Mouse (Mus musculus): ENCODE results near the gene Plcxd1. TPM values are rescaled to one million over a fixed set of nuclear protein-coding genes. Genes with fewer than 3 reads are reported as not detected.

Plcxd1 gene
- polyA plus RNA-seq, 1 experiment from 2014 or later = 1.1 TPM

DNA sequence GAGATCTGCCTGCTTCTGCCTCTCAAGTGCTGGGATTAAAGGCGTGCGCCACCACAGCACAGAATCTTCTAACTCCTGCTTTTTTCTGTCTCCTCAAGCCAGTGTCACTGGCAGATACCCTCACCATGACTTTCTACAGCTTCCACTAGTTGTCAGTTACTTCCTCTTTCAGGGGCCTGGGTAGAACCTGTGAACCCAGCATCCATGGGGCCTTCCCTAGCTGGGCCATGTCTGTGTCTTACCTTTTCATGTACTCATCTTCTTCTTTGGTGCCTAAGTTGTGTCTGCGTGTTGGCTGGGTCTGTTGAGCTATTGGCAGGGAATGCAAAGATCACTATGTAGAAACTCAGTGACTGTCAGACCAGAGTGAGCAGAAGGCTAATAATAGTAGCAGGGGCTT is 38.0 kb downstream of the Plcxd1 start:
- no peak overlapping the region for H3K4me2 ChIP-seq (ENCODE audit: low read length)
- no peak overlapping the region for H3K4me3 ChIP-seq (ENCODE audit: low read depth, low read length)
- H3K27ac ChIP-seq (ENCODE audit: low read depth, low read length) = no peak overlapping the region
- 95% methylated on average over 3 of the region's 3 CpGs for WGBS
- H3K27me3 ChIP-seq (replicated peaks; ENCODE audit: control insufficient read depth, insufficient read depth, low read length) = no peaks in the 10 kb centered on the region
- H3K9me3 ChIP-seq (replicated peaks; ENCODE audit: control insufficient read depth, low read length) = 0 out of 2 replicates have a peak, but pooled peaks cover 5% of the 10 kb centered on the region
- ATAC-seq (no peak), DNase-seq (ENCODE audit: low spot score) (no peak)
- no peaks in the 10 kb centered on the region for H3K4me1 ChIP-seq (ENCODE audit: control insufficient read depth, insufficient read depth, low read length)
- peaks cover 8% of the 10 kb centered on the region for H3K36me3 ChIP-seq (ENCODE audit: control insufficient read depth, insufficient read depth, low read length)
- H3K9ac ChIP-seq (ENCODE audit: low read length) = no peak overlapping the region

DNA sequence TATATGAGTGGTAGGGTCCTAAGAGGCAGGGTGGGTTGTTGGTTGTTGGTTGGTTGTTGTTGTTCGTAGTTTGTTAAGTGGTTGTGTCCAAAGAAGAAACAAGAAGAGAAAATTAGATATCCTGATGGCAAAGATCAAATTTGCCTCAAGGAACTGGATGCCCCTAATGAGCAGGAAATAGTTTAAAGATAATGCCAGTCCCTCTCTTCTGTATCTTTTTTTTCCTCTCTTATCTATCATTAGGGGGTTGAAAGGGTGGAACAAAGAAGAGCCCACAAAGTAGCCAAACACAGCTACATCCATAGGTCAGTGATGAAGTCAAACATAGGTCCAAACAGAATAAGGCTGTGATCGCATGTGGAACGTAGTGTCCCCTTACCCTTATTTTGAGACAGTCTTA is 39.6 kb downstream of the Plcxd1 start:
- ATAC-seq (no peak), DNase-seq (ENCODE audit: low spot score) (no peak)
- no peaks in the 10 kb centered on the region for H3K9me3 ChIP-seq (replicated peaks; ENCODE audit: control insufficient read depth, low read length)
- no peaks in the 10 kb centered on the region for H3K4me1 ChIP-seq (ENCODE audit: control insufficient read depth, insufficient read depth, low read length)
- WGBS = 90% methylated on average over 3 of the region's 3 CpGs
- no peaks in the 10 kb centered on the region for H3K27me3 ChIP-seq (replicated peaks; ENCODE audit: control insufficient read depth, insufficient read depth, low read length)
- H3K9ac ChIP-seq (ENCODE audit: low read length) = no peak overlapping the region
- no peak overlapping the region for H3K4me3 ChIP-seq (ENCODE audit: low read depth, low read length)
- no peak overlapping the region for H3K27ac ChIP-seq (ENCODE audit: low read depth, low read length)
- no peak overlapping the region for H3K4me2 ChIP-seq (ENCODE audit: low read length)
- peaks cover 19% of the 10 kb centered on the region for H3K36me3 ChIP-seq (ENCODE audit: control insufficient read depth, insufficient read depth, low read length)

DNA sequence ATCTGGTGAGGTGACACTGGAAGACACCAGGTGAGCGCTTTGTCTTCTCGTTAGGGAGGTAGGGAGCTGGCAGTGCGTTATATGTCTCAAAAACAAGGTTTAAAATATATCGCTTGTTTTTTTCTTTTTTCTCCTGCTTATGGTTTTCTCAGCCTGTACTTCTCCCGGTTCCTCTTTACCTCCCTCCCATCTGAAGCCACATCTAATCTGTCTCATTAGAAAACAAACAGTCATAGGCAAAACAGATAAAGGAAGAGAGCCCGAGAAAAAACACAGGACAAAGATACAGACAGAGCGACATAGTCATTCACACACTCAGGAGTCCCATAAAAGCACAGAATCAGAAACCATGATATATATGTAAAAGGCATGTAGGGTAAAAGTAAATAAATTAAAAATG is 40.7 kb downstream of the Plcxd1 start:
- Histone ChIP-seq H3K4me2 (ENCODE audit: low read length) (no peak overlapping the region), H3K27me3 (replicated peaks; ENCODE audit: control insufficient read depth, insufficient read depth, low read length) (no peaks in the 10 kb centered on the region), H3K36me3 (ENCODE audit: control insufficient read depth, insufficient read depth, low read length) (peaks cover 30% of the 10 kb centered on the region), H3K9me3 (replicated peaks; ENCODE audit: control insufficient read depth, low read length) (no peaks in the 10 kb centered on the region), H3K4me1 (ENCODE audit: control insufficient read depth, insufficient read depth, low read length) (no peaks in the 10 kb centered on the region), H3K9ac (ENCODE audit: low read length) (no peak overlapping the region), H3K4me3 (ENCODE audit: low read depth, low read length) (no peak overlapping the region), H3K27ac (ENCODE audit: low read depth, low read length) (no peak overlapping the region)
- DNase-seq (ENCODE audit: low spot score) (no peak), ATAC-seq (no peak)
- 98% methylated on average over 7 of the region's 7 CpGs for WGBS

DNA sequence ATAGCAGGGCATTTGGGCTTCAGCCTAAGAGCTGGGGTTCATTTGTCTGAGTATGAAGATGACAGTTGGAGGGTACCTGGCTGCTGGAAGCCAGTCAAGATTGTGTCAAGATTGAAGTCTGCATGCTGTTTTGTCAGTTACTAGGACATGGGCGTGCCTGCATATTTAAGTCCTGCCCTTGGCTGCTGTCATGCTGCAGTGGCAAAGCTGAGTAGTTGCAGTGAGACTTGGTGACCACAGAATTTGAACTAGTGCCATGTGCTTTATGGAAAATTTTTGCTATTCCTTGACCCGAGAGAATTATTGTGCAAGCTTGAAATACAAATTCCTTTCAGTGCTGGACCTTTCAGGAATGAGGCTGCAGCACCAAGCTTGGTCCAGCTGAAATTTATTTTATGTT is 42.5 kb downstream of the Plcxd1 start:
- ATAC-seq = no peak
- Histone ChIP-seq H3K4me2 (ENCODE audit: low read length) (no peak overlapping the region), H3K4me3 (ENCODE audit: low read depth, low read length) (no peak overlapping the region), H3K36me3 (ENCODE audit: control insufficient read depth, insufficient read depth, low read length) (peaks cover 47% of the 10 kb centered on the region), H3K27ac (ENCODE audit: low read depth, low read length) (no peak overlapping the region), H3K4me1 (ENCODE audit: control insufficient read depth, insufficient read depth, low read length) (no peaks in the 10 kb centered on the region), H3K27me3 (replicated peaks; ENCODE audit: control insufficient read depth, insufficient read depth, low read length) (no peaks in the 10 kb centered on the region), H3K9me3 (replicated peaks; ENCODE audit: control insufficient read depth, low read length) (no peaks in the 10 kb centered on the region), H3K9ac (ENCODE audit: low read length) (no peak overlapping the region)
- DNase-seq (ENCODE audit: low spot score) = no peak
- 88% methylated on average over 2 of the region's 2 CpGs for WGBS

DNA sequence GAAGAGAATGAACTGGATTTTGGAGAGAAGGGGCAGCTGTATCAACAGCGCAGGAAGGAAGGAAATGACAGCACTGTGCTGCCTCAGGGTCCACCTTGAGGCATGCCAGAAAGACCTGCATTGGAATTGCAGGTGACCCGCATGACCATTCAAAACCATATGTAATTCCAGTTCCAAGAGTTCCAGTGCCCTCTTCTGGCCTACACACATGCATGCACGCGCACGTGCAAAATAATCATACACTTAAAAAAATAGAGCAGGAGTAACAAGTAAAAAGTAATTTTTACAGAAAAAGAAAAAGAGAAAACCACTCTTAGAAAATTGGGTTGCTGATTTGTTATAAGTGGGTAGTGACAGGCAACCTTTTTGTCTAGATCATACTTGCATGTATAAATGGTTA is 43.2 kb downstream of the Plcxd1 start:
- H3K27ac ChIP-seq (ENCODE audit: low read depth, low read length) = no peak overlapping the region
- DNase-seq (ENCODE audit: low spot score) = no peak
- no peak overlapping the region for H3K4me2 ChIP-seq (ENCODE audit: low read length)
- H3K4me1 ChIP-seq (ENCODE audit: control insufficient read depth, insufficient read depth, low read length) = no peaks in the 10 kb centered on the region
- ATAC-seq = no peak
- no peaks in the 10 kb centered on the region for H3K9me3 ChIP-seq (replicated peaks; ENCODE audit: control insufficient read depth, low read length)
- no peak overlapping the region for H3K4me3 ChIP-seq (ENCODE audit: low read depth, low read length)
- H3K9ac ChIP-seq (ENCODE audit: low read length) = no peak overlapping the region
- peaks cover 52% of the 10 kb centered on the region for H3K36me3 ChIP-seq (ENCODE audit: control insufficient read depth, insufficient read depth, low read length)
- no peaks in the 10 kb centered on the region for H3K27me3 ChIP-seq (replicated peaks; ENCODE audit: control insufficient read depth, insufficient read depth, low read length)
- WGBS = 89% methylated on average over 5 of the region's 5 CpGs

Other genes starting within 250 kb of the Plcxd1 start
- gene Gm15446, start 176.6 kb upstream of the Plcxd1 start, polyA plus RNA-seq (2014; fragmentation: Nextera tagmentation; extraction: Ambion mirVana) = 0.33 and 0.43 TPM in 2 replicates
- gene Zfp932, start 103.4 kb upstream of the Plcxd1 start, polyA plus RNA-seq (2014; fragmentation: Nextera tagmentation; extraction: Ambion mirVana) = 23.5 and 24.4 TPM in 2 replicates
- 4.5 and 5.0 TPM in 2 replicates for gene Gm17655, start 27.5 kb upstream of the Plcxd1 start, polyA plus RNA-seq (2014; fragmentation: Nextera tagmentation; extraction: Ambion mirVana)
- gene Gm35315, start 5.5 kb upstream of the Plcxd1 start, polyA plus RNA-seq (2014; fragmentation: Nextera tagmentation; extraction: Ambion mirVana) = 0.51 and 0.57 TPM in 2 replicates
- 46.5 TPM in 2 replicates for gene Gtpbp6, start 8.2 kb downstream of the Plcxd1 start, polyA plus RNA-seq (2014; fragmentation: Nextera tagmentation; extraction: Ambion mirVana)
- 15.1 and 16.9 TPM in 2 replicates for gene Zfp605, start 10.1 kb downstream of the Plcxd1 start, polyA plus RNA-seq (2014; fragmentation: Nextera tagmentation; extraction: Ambion mirVana)
- gene Chfr, start 35.9 kb downstream of the Plcxd1 start, polyA plus RNA-seq (2014; fragmentation: Nextera tagmentation; extraction: Ambion mirVana) = 82.1 and 82.9 TPM in 2 replicates
- gene Golga3, start 76.7 kb downstream of the Plcxd1 start, polyA plus RNA-seq (2014; fragmentation: Nextera tagmentation; extraction: Ambion mirVana) = 20.0 and 29.1 TPM in 2 replicates
- gene Ankle2, start 131.0 kb downstream of the Plcxd1 start, polyA plus RNA-seq (2014; fragmentation: Nextera tagmentation; extraction: Ambion mirVana) = 21.9 and 32.5 TPM in 2 replicates
- gene Pgam5, start 169.9 kb downstream of the Plcxd1 start, polyA plus RNA-seq (2014; fragmentation: Nextera tagmentation; extraction: Ambion mirVana) = 102 and 108 TPM in 2 replicates
- gene Pxmp2, start 186.2 kb downstream of the Plcxd1 start, polyA plus RNA-seq (2014; fragmentation: Nextera tagmentation; extraction: Ambion mirVana) = 6.1 and 8.3 TPM in 2 replicates
- gene Pole, start 186.3 kb downstream of the Plcxd1 start, polyA plus RNA-seq (2014; fragmentation: Nextera tagmentation; extraction: Ambion mirVana) = 12.2 and 15.1 TPM in 2 replicates
- 5.9 and 6.4 TPM in 2 replicates for gene P2rx2, start 243.2 kb downstream of the Plcxd1 start, polyA plus RNA-seq (2014; fragmentation: Nextera tagmentation; extraction: Ambion mirVana)
- gene Lrcol1, start 244.8 kb downstream of the Plcxd1 start, polyA plus RNA-seq (2014; fragmentation: Nextera tagmentation; extraction: Ambion mirVana) = not detected in 2 replicates